Mouse (Mus musculus) lung, embryonic 15.5 days (tissue): ENCODE data around the gene Gsta2. TPM values are rescaled to one million over a fixed set of nuclear protein-coding genes. Genes with fewer than 3 reads are reported as not detected.
"Not testable (repeated sequence)": the region's sequence is repeated elsewhere in the genome, so short reads cannot be mapped to it uniquely, and the experiment has no call there.

Source experiments
- ATAC-seq: fragments of 200-750 bp; cut with Nextera tagmentation; 2 replicates; pipeline ENCODE4 v1.8.0; 2017; ENCODE audit warnings: moderate number of reproducible peaks, borderline replicate concordance; ENCODE audit not compliant: low FRiP score, low TSS enrichment; ENCODE audit errors: extremely low read depth
- H3K27ac ChIP-seq: fragments of 300-500 bp; sonication (generic); 2 replicates; pipeline ENCODE4 v1.5.1; 2015; ENCODE audit warnings: moderate library complexity, mild to moderate bottlenecking, inconsistent platforms
- H3K27me3 ChIP-seq: fragments of 300-500 bp; sonication (generic); 2 replicates; pipeline ENCODE4 v1.6.1; 2015; ENCODE audit warnings: inconsistent platforms
- H3K36me3 ChIP-seq: fragments of 300-500 bp; sonication (generic); 2 replicates; pipeline ENCODE4 v1.6.1; 2015; ENCODE audit warnings: inconsistent platforms
- H3K4me1 ChIP-seq: fragments of 300-500 bp; sonication (generic); 2 replicates; pipeline ENCODE4 v1.6.1; 2015; ENCODE audit warnings: inconsistent platforms
- H3K4me2 ChIP-seq: fragments of 300-500 bp; sonication (generic); 2 replicates; pipeline ENCODE4 v1.6.1; 2015; ENCODE audit warnings: inconsistent platforms, mild to moderate bottlenecking, moderate library complexity
- H3K4me3 ChIP-seq: fragments of 300-500 bp; sonication (generic); 2 replicates; pipeline ENCODE4 v1.5.1; 2015; ENCODE audit warnings: mild to moderate bottlenecking, inconsistent platforms
- H3K9ac ChIP-seq: fragments of 300-500 bp; sonication (generic); 2 replicates; pipeline ENCODE4 v1.6.1; 2015; ENCODE audit warnings: inconsistent platforms
- H3K9me3 ChIP-seq: fragments of 300-500 bp; sonication (generic); 2 replicates; pipeline ENCODE4 v1.6.1; 2016; ENCODE audit warnings: inconsistent platforms
- WGBS: fragments of 180-500 bp; shearing (Covaris S2); methylation state at CpG from one replicate; pipeline ENCODE4 v1.1.7; 2015; 5-methylcytosine and 5-hydroxymethylcytosine counted together
- polyA plus RNA-seq: library from polyadenylated mRNA; unstranded; fragments of >200 nt; fragmentation: Nextera tagmentation; extraction: Ambion mirVana; gene quantifications from 2 replicates; pipeline ENCODE4 v1.2.1, GENCODE M21; 2015

The Gsta2 gene
- polyA plus RNA-seq, 1 experiment from 2014 or later: 1.1 TPM

GRCm38 (mm10) chr9:78292462-78292861, 63.1 kb downstream of the Gsta2 start:
- H3K9me3 ChIP-seq, H3K4me1 ChIP-seq, H3K36me3 ChIP-seq, H3K9ac ChIP-seq, H3K27ac ChIP-seq, H3K4me3 ChIP-seq, H3K27me3 ChIP-seq, H3K4me2 ChIP-seq: not testable (repeated sequence)
- ATAC-seq: peak; percentile 59; the same call in 1 of the 2 replicates
- WGBS: 43% methylated on average over 8 of the region's 8 CpGs

GRCm38 (mm10) chr9:78289723-78290122, 65.9 kb downstream of the Gsta2 start, which contains the start of gene Gm10639:
Gm10639 (plus strand) TSS chr9:78289923.
- H3K4me3 ChIP-seq, H3K36me3 ChIP-seq, H3K4me1 ChIP-seq, H3K27me3 ChIP-seq, H3K4me2 ChIP-seq, H3K9me3 ChIP-seq, H3K27ac ChIP-seq, ATAC-seq, H3K9ac ChIP-seq: not testable (repeated sequence)
- WGBS: 67% methylated on average over 3 of the region's 3 CpGs

GRCm38 (mm10) chr9:78289063-78289462, 66.5 kb downstream of the Gsta2 start:
- H3K9me3 ChIP-seq, ATAC-seq, H3K27me3 ChIP-seq, H3K27ac ChIP-seq, H3K4me1 ChIP-seq, H3K4me3 ChIP-seq, H3K36me3 ChIP-seq, H3K4me2 ChIP-seq, H3K9ac ChIP-seq: not testable (repeated sequence)
- 53% methylated on average over 1 of the region's 1 CpGs for WGBS

GRCm38 (mm10) chr9:78282002-78282711, 73.4 kb downstream of the Gsta2 start:
- H3K9ac ChIP-seq, H3K4me3 ChIP-seq, H3K36me3 ChIP-seq, H3K4me2 ChIP-seq, H3K27me3 ChIP-seq, H3K4me1 ChIP-seq, H3K9me3 ChIP-seq, H3K27ac ChIP-seq, ATAC-seq: not testable (repeated sequence)
- 54% methylated on average over 4 of the region's 4 CpGs for WGBS

Other genes with a start within 250 kb of the Gsta2 start
- gene Fbxo9, start 246.7 kb downstream of the Gsta2 start, polyA plus RNA-seq: 41.6 and 46.8 TPM in 2 replicates
- gene Ick, start 246.6 kb downstream of the Gsta2 start, polyA plus RNA-seq: 17.5 and 19.1 TPM in 2 replicates
- 71.6 and 77.3 TPM in 2 replicates for gene Gsta4, start 173.0 kb downstream of the Gsta2 start, polyA plus RNA-seq
- gene Gsta1, start 125.1 kb downstream of the Gsta2 start, polyA plus RNA-seq: 0.30 TPM in 1 of 2 replicates, not detected in the other
- not detected in 2 replicates for gene Gm3776, start 98.7 kb downstream of the Gsta2 start, polyA plus RNA-seq
- gene Gm10639, start 65.9 kb downstream of the Gsta2 start, polyA plus RNA-seq: not detected in 2 replicates
- gene Omt2a, start 41.0 kb downstream of the Gsta2 start, polyA plus RNA-seq: not detected in 2 replicates
- gene Omt2b, start 28.2 kb downstream of the Gsta2 start, polyA plus RNA-seq: not detected in 2 replicates
- not detected in 2 replicates for gene Dppa5a, start 12.4 kb upstream of the Gsta2 start, polyA plus RNA-seq
- 2.9 and 3.0 TPM in 2 replicates for gene Ooep, start 22.9 kb upstream of the Gsta2 start, polyA plus RNA-seq
- 0.16 and 0.17 TPM in 2 replicates for gene Ddx43, start 40.0 kb upstream of the Gsta2 start, polyA plus RNA-seq
- 2.6 and 3.0 TPM in 2 replicates for gene Cgas, start 87.4 kb upstream of the Gsta2 start, polyA plus RNA-seq
- 21.0 and 24.3 TPM in 2 replicates for gene Mto1, start 92.4 kb upstream of the Gsta2 start, polyA plus RNA-seq
- gene Gm17324, start 93.0 kb upstream of the Gsta2 start, polyA plus RNA-seq: 0.56 and 0.94 TPM in 2 replicates
- gene Eef1a1, start 133.4 kb upstream of the Gsta2 start, polyA plus RNA-seq: 4,575 and 4,632 TPM in 2 replicates
- 13.3 and 13.7 TPM in 2 replicates for gene Slc17a5, start 232.3 kb upstream of the Gsta2 start, polyA plus RNA-seq